Comparison of ENCODE assay signal across 17 mouse cellular contexts in genomic region chr2:105746896-105747295, GRCm38 (mm10).
"Had no signal": no experiment of that assay in that cellular context is flagged by ENCODE, and none has a peak within 500 bp of the region (broad histone marks: within the 10 kb centered on the region; RNA-seq: fewer than 3 reads in every experiment).

No protein-coding gene starts in this region.

- H3K4me1 ChIP-seq: limb, embryonic 10.5 days; liver, embryonic 15.5 days; midbrain, embryonic 15.5 days; neural tube, embryonic 13.5 days; stomach, embryonic 15.5 days had no signal

- ATAC-seq: lung, postnatal 0 days; midbrain, embryonic 15.5 days had no signal

- DNase-seq: kidney, postnatal 4 days; lung, adult 2 months; lung, postnatal 36 days; retina, postnatal 1 day; right cerebral cortex, postnatal 14 days; thymus, adult 2 months; thymus, postnatal 25 days had no signal

- H3K9me3 ChIP-seq: limb, embryonic 10.5 days; liver, embryonic 15.5 days; midbrain, embryonic 15.5 days; neural tube, embryonic 13.5 days; stomach, embryonic 15.5 days had no signal

- H3K27me3 ChIP-seq: liver, embryonic 15.5 days; midbrain, embryonic 15.5 days; neural tube, embryonic 13.5 days; stomach, embryonic 15.5 days had no signal

- H3K4me2 ChIP-seq: liver, embryonic 11.5 days; liver, embryonic 15.5 days; midbrain, embryonic 11.5 days; midbrain, embryonic 15.5 days; neural tube, embryonic 13.5 days; stomach, embryonic 15.5 days had no signal

- H3K4me3 ChIP-seq: layer of hippocampus, adult 2 months; limb, embryonic 10.5 days; liver, embryonic 15.5 days; midbrain, embryonic 15.5 days; neural tube, embryonic 13.5 days; stomach, embryonic 15.5 days had no signal

- H3K9ac ChIP-seq: liver, embryonic 15.5 days; midbrain, embryonic 15.5 days; neural tube, embryonic 13.5 days; stomach, embryonic 15.5 days had no signal

- H3K36me3 ChIP-seq: limb, embryonic 10.5 days; liver, embryonic 15.5 days; midbrain, embryonic 15.5 days; neural tube, embryonic 13.5 days; stomach, embryonic 15.5 days had no signal

- H3K27ac ChIP-seq: kidney, postnatal 0 days; layer of hippocampus, adult 2 months; limb, embryonic 10.5 days; liver, embryonic 15.5 days; midbrain, embryonic 15.5 days; neural tube, embryonic 13.5 days; stomach, embryonic 15.5 days had no signal
